Mouse (Mus musculus) kidney, postnatal 25 days (tissue): Measurements from ENCODE around the gene Xrcc4.
"Not testable (repeated sequence)": the region's sequence is repeated elsewhere in the genome, so short reads cannot be mapped to it uniquely, and the experiment has no call there.

Experiments
- DNase-seq, 2 experiments: peaks; one replicate each; pipeline ENCODE4 v3.0.0; 2021; ENCODE audit warnings: mixed read lengths in 2 of 2

The Xrcc4 gene

GRCm38 (mm10) chr13:90088962-90089824 is at the start of gene Xrcc4, which contains the start of gene Tmem167:
Gene Xrcc4, minus strand, starts transcription at chr13:90089608.
Gene Tmem167, plus strand, starts transcription at chr13:90089123.
- peak; percentile 97 to 99 for DNase-seq

- no peak for DNase-seq
These were observed 46.9 kb upstream of the Xrcc4 start for GRCm38 (mm10) chr13:90136156-90136910.

DNA sequence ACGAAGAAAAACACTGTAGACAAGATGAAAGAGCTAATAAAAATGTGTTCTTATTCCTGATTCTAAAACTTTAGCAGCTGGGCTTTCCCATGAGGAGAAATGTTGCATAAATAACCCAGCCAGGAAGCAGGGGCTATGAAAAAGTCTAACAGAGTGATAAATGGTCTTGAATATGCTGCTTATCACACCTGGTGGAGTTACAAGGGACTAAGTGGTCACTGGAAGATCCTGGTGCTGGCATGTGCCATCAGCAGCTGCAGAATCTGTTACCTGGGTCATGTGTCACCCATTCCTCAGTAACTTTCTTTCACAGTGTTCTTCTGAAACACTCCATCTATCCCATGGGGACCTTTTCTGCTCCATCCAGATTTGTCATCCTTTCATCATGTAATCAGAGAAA is 22.3 kb upstream of the Xrcc4 start:
- no peak for DNase-seq

GRCm38 (mm10) chr13:90108746-90109145 is 19.3 kb upstream of the Xrcc4 start:
- DNase-seq = not testable (repeated sequence)

- DNase-seq = no peak
These were observed 16.7 kb upstream of the Xrcc4 start for GRCm38 (mm10) chr13:90106139-90106538.

GRCm38 (mm10) chr13:90101514-90101913 is 12.1 kb upstream of the Xrcc4 start:
- DNase-seq = no peak

GRCm38 (mm10) chr13:90089825-90090183 is 396 bp upstream of the Xrcc4 start:
- peak in 1 of 2 experiments; percentile 56 for DNase-seq

- DNase-seq = no peak
These were observed 27.5 kb downstream of the Xrcc4 start for GRCm38 (mm10) chr13:90061877-90062276.

GRCm38 (mm10) chr13:90052408-90052807 is 37.0 kb downstream of the Xrcc4 start:
- DNase-seq = no peak

- no peak for DNase-seq
These were observed 37.7 kb downstream of the Xrcc4 start for GRCm38 (mm10) chr13:90051735-90052134.

DNA sequence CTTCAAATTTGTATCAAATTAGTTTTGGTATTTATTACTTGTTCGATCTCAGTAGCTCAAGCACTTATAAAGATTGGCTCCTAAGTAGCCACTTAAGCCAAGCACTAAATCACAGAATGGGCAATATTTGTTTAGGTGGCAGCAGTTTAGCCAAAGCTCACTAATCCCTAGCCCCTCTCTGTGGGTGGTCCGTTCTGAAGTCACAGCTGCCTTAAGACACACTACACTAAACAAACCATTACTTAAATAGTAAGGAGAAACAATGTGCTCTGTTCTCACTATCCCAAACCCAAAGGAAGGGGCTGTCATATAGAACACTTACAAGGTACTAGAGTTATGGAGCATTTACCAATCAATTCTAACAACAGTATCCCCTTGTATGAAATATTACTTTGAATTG is 49.8 kb downstream of the Xrcc4 start:
- DNase-seq = no peak

GRCm38 (mm10) chr13:90032977-90033376 is 56.4 kb downstream of the Xrcc4 start:
- no peak for DNase-seq

GRCm38 (mm10) chr13:90032523-90032922 is 56.9 kb downstream of the Xrcc4 start:
- DNase-seq = no peak

DNA sequence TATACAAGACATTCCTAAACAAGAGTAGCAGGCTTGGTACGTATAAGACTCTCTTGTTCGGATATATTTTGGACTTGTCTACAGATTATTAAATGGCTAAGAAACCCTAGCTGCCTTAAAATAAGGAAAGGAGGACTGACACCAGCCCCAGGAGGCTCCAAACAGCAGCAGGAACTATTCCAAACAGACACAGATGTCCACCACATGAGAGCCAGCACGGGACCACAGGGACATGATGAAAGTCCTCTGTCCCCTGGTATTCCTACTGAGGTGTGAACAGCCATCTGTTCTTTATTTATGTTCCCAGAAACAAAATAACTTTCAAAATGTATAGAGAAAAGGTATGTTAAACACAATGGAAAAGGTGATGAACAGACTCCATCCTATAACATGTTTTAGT is 58.5 kb downstream of the Xrcc4 start:
- no peak for DNase-seq

DNA sequence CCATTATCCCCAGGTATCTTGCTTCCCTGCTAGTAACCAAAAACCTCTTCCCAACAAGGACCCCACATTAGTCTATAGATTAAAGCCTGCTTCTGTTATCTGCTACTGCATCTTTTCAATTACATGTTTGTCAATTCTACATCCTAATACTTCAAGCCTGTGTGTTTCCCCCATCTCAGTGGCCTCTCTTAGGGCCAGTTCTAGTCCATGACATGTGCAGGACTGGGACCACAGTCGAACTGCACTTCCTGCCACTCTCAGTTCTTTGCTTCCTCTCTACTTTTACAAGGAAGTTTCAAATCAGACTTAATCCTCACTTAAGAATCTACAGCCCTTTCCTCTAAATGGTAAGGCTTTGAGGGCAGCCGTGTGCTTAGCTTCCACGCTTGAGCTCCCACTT is 76.8 kb downstream of the Xrcc4 start:
- DNase-seq = no peak

DNA sequence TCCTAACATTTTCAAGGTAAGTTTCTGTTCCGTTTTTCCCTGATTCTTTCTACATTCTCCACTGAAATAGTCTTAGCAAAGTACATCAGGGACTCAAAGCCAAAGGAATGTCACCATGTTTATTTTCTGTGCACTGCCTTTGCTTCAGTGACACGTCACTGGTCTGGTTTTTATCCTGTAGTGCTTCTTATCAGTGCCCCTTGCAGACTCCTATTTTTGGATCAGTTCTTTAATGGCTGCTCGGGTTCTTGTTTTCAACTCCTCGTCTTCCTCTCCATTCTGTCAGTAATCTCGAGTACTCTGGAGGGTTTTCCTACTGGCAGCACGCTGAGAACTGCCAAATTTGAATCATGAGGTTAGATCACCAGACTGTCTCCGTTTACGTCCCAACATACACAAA is 77.2 kb downstream of the Xrcc4 start:
- DNase-seq = no peak

- no peak for DNase-seq
These were observed 78.3 kb downstream of the Xrcc4 start for GRCm38 (mm10) chr13:90011129-90011528.

DNA sequence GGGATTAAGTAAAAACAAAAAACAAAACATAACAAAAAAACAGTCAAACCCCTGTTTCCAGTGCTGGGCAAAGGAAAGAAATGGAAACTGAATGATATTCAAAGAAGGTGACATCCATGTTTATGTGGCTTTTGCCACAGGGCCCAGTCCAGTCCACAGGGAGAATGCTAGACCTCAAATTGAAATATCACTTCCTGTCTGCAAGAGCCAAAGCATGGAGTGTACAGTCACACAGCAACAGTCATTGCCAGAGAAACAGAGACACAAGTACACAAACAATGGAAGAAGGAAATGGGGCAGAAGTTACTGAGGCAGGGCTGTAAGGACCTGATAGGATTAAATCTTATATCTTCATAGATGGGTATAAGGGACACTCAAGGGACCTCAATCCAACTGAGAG is 79.6 kb downstream of the Xrcc4 start:
- DNase-seq = no peak

- no peak for DNase-seq
These were observed 83.8 kb downstream of the Xrcc4 start for GRCm38 (mm10) chr13:90005561-90005960.

DNA sequence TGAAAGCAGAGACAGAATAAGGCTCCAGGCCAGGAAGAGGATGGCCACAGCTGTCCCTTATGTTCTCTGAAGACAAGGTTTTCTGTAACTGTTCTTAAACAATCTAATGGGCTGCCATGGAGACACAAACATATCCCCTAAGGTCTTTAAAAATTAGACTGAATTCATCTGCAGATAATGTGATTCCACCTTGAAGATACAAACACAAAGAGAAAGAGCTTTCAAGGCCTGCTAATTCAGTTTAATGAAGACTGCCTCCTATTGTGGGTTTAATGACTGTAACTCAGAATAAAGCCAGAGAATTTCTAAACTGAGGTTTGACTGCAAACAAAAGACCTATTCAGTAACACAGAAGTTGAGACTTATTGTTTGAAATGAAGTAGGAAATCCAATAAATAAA is 91.9 kb downstream of the Xrcc4 start:
- no peak for DNase-seq

DNA sequence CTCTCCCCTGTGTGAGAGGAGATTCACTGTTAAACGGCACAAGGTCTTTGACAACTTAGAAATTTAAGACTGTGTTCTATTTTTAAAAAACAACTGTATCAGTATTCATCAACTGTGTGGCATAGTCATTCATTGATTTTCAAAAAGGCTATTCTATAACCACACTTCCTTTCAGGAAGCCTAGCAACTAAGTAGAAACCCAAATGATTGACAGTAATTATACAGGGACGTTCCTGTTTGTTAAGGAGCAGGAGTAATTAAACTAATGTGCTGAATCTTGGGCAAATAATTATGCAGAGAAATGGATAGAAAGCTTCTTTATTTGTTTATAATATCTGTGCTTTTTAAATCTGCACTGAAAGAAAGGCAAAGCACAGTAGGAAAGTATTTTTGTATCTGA is 103.3 kb downstream of the Xrcc4 start:
- no peak for DNase-seq

DNA sequence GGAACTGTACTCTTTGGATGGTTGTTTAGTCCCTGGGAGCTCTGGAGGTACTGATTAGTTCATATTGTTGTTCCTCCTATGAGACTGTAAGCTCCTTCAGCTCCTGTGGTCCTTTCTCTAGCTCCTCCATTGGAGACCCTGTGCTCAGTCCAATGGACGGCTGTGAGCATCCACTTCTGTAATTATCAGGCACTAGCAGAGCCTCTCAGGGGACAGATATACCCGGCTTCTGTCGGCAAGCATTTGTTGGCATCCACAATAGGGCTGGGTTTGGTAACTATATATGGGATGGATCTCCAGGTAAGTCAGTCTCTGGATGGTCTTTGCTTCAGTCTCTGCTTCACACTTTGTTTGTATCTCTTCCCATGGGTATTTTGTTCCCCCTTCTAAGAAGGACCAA is 118.5 kb downstream of the Xrcc4 start:
- DNase-seq = no peak

DNA sequence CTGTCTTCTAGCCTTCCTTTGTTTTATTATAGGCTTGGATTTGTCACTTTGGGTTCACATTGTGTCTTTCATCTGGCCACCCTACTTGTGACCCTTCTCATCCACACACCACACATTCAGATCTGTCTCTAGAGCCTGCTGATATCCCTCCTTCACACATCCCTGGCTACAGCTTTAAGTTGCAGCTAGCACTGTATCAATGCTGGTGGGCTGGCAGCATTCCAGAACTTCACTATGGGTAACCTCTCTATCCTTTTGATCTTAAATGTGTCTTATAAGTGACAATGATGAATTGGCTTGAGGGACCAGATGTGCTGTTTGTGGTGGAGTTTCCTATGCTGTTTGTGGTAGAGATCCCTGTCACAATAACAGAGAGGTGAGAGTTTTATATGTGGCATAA is 120.7 kb downstream of the Xrcc4 start:
- no peak for DNase-seq

DNA sequence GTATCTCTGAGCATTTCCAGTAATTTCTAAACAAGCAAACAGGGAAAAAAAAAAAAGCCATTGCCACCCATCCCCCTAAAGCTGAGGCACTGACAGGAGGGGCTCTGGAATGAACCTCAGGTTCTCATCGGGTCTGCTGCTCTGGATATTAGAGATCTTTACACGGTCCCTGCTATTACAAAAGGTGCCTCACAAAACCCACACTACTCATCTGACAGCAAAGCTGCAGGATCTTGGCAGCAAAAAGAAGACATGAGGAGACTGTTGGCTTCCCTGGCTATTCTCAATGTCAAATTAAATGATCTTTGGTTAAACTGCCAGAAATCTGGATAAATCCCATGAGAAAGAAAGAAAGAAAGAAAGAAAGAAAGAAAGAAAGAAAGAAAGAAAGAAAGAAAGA is 145.1 kb downstream of the Xrcc4 start:
- no peak for DNase-seq
